Mouse (Mus musculus) neural tube, embryonic 14.5 days (tissue): ENCODE measurements around the gene Sinhcaf. TPM values are rescaled to one million over a fixed set of nuclear protein-coding genes. Genes with fewer than 3 reads are reported as not detected.
"Not testable (repeated sequence)": the region's sequence is repeated elsewhere in the genome, so short reads cannot be mapped to it uniquely, and the experiment has no call there.

Experiments used
- ATAC-seq: fragments of 200-750 bp; cut with Nextera tagmentation; 2 replicates; pipeline ENCODE4 v1.8.0; 2017; ENCODE audit warnings: low read depth, mild to moderate bottlenecking, moderate TSS enrichment, moderate library complexity
- H3K27ac ChIP-seq: fragments of 300-500 bp; sonication (generic); 2 replicates; pipeline ENCODE4 v1.5.1; 2014; ENCODE audit warnings: low read depth, mild to moderate bottlenecking, control low read depth, low read length, moderate library complexity, mixed read lengths
- H3K27me3 ChIP-seq: fragments of 300-500 bp; sonication (generic); 2 replicates; pipeline ENCODE4 v1.6.1; 2014; ENCODE audit warnings: low read length; ENCODE audit not compliant: control insufficient read depth, insufficient read depth
- H3K36me3 ChIP-seq: fragments of 300-500 bp; sonication (generic); 2 replicates; pipeline ENCODE4 v1.6.1; 2014; ENCODE audit warnings: low read length, mixed read lengths; ENCODE audit not compliant: control insufficient read depth, insufficient read depth
- H3K4me1 ChIP-seq: fragments of 300-500 bp; sonication (generic); 2 replicates; pipeline ENCODE4 v1.6.1; 2014; ENCODE audit warnings: low read length; ENCODE audit not compliant: control insufficient read depth, insufficient read depth
- H3K4me2 ChIP-seq: fragments of 300-500 bp; sonication (generic); 2 replicates; pipeline ENCODE4 v1.6.1; 2014; ENCODE audit warnings: mild to moderate bottlenecking, low read depth, low read length, control low read depth
- H3K4me3 ChIP-seq: fragments of 300-500 bp; sonication (generic); 2 replicates; pipeline ENCODE4 v1.5.1; 2014; ENCODE audit warnings: low read depth, low read length, control low read depth, mixed read lengths
- H3K9ac ChIP-seq: fragments of 300-500 bp; sonication (generic); replicated peaks from 2 replicates; pipeline ENCODE4 v1.6.1; 2014; ENCODE audit warnings: low read depth, mild to moderate bottlenecking, control low read depth, low read length, mixed read lengths
- H3K9me3 ChIP-seq: fragments of 300-500 bp; sonication (generic); 2 replicates; pipeline ENCODE4 v1.6.1; 2016; ENCODE audit warnings: low read length; ENCODE audit not compliant: control insufficient read depth
- WGBS: fragments of 180-500 bp; shearing (Covaris S2); extraction: QIAGEN DNeasy Blood & Tissue Kit; methylation state at CpG from one replicate; pipeline ENCODE4 v1.1.7; 2014; 5-methylcytosine and 5-hydroxymethylcytosine counted together
- polyA plus RNA-seq: library from polyadenylated mRNA; unstranded; fragments of >200 nt; fragmentation: Nextera tagmentation; extraction: Ambion mirVana; gene quantifications from 2 replicates; pipeline ENCODE4 v1.2.1, GENCODE M21; 2014

The Sinhcaf gene
- polyA plus RNA-seq = 35.5 and 56.0 TPM in 2 replicates

- H3K4me2 ChIP-seq = peak within 1 kb of the TSS; percentile 76
- under 1% methylated on average over 35 of the region's 47 CpGs for WGBS
- peak within 1 kb of the TSS; percentile 76 for H3K27ac ChIP-seq
- peak within 1 kb of the TSS; percentile 90 for H3K4me3 ChIP-seq
- no peaks in the 10 kb centered on the region for H3K36me3 ChIP-seq
- peak within 1 kb of the TSS; percentile 78 for H3K9ac ChIP-seq
- no peaks in the 10 kb centered on the region for H3K9me3 ChIP-seq
- peaks cover 9% of the 10 kb centered on the region; the same call in 1 of the 2 replicates for H3K4me1 ChIP-seq
- ATAC-seq = peak; percentile 82
- no peaks in the 10 kb centered on the region for H3K27me3 ChIP-seq
Measured at GRCm38 (mm10) chr6:148946409-148946742, at the start of gene Sinhcaf. TSS of gene Sinhcaf (minus strand) at chr6:148946467.

- Histone ChIP-seq H3K27ac (no peak overlapping the region), H3K4me3 (no peak overlapping the region), H3K36me3 (peaks cover 22% of the 10 kb centered on the region), H3K4me1 (no peaks in the 10 kb centered on the region), H3K4me2 (no peak overlapping the region), H3K27me3 (no peaks in the 10 kb centered on the region), H3K9ac (no peak overlapping the region), H3K9me3 (no peaks in the 10 kb centered on the region)
- ATAC-seq = peak; percentile 51; the same call in 1 of the 2 replicates
- 39% methylated on average over 5 of the region's 5 CpGs for WGBS
Measured at GRCm38 (mm10) chr6:148994327-148994999, 48.2 kb upstream of the Sinhcaf start.

- H3K9ac ChIP-seq = no peak overlapping the region
- H3K27me3 ChIP-seq = no peaks in the 10 kb centered on the region
- peak; percentile 60; the same call in 1 of the 2 replicates for ATAC-seq
- WGBS = 16% methylated on average over 9 of the region's 9 CpGs
- H3K27ac ChIP-seq = no peak overlapping the region
- no peaks in the 10 kb centered on the region for H3K4me1 ChIP-seq
- no peaks in the 10 kb centered on the region for H3K9me3 ChIP-seq
- no peak overlapping the region for H3K4me3 ChIP-seq
- peaks cover 17% of the 10 kb centered on the region for H3K36me3 ChIP-seq
- H3K4me2 ChIP-seq = no peak overlapping the region
Measured at GRCm38 (mm10) chr6:148993117-148994077, 47.1 kb upstream of the Sinhcaf start.

GRCm38 (mm10) chr6:148992373-148993116 lies 46.3 kb upstream of the Sinhcaf start:
- Histone ChIP-seq H3K27me3 (no peaks in the 10 kb centered on the region), H3K27ac (no peak overlapping the region), H3K9me3 (no peaks in the 10 kb centered on the region), H3K4me1 (no peaks in the 10 kb centered on the region), H3K4me2 (no peak overlapping the region), H3K9ac (no peak overlapping the region), H3K4me3 (no peak overlapping the region), H3K36me3 (peaks cover 9% of the 10 kb centered on the region; the same call in 1 of the 2 replicates)
- ATAC-seq = no peak
- WGBS = 24% methylated on average over 4 of the region's 4 CpGs

GRCm38 (mm10) chr6:148991660-148992372 lies 45.5 kb upstream of the Sinhcaf start:
- no peak for ATAC-seq
- Histone ChIP-seq H3K4me3 (no peak overlapping the region), H3K4me2 (no peak overlapping the region), H3K27ac (no peak overlapping the region), H3K27me3 (no peaks in the 10 kb centered on the region), H3K4me1 (no peaks in the 10 kb centered on the region), H3K9ac (no peak overlapping the region), H3K36me3 (peaks cover 2% of the 10 kb centered on the region; the same call in 1 of the 2 replicates), H3K9me3 (no peaks in the 10 kb centered on the region)
- WGBS = 29% methylated on average over 6 of the region's 6 CpGs

- not testable (repeated sequence) for H3K27ac ChIP-seq, H3K9ac ChIP-seq, H3K9me3 ChIP-seq, H3K4me1 ChIP-seq, H3K4me3 ChIP-seq, H3K27me3 ChIP-seq, H3K36me3 ChIP-seq, ATAC-seq, H3K4me2 ChIP-seq
- 96% methylated on average over 1 of the region's 3 CpGs for WGBS
Measured at GRCm38 (mm10) chr6:148989792-148990491, 43.7 kb upstream of the Sinhcaf start.

GRCm38 (mm10) chr6:148986003-148986402 lies 39.7 kb upstream of the Sinhcaf start:
- H3K27ac ChIP-seq = no peak overlapping the region
- H3K4me1 ChIP-seq = no peaks in the 10 kb centered on the region
- no peaks in the 10 kb centered on the region for H3K27me3 ChIP-seq
- no peak overlapping the region for H3K9ac ChIP-seq
- no peak overlapping the region for H3K4me2 ChIP-seq
- ATAC-seq = no peak
- no peaks in the 10 kb centered on the region for H3K9me3 ChIP-seq
- no peaks in the 10 kb centered on the region for H3K36me3 ChIP-seq
- 88% methylated on average over 4 of the region's 4 CpGs for WGBS
- no peak overlapping the region for H3K4me3 ChIP-seq

- H3K4me3 ChIP-seq = no peak overlapping the region
- no peaks in the 10 kb centered on the region for H3K27me3 ChIP-seq
- no peak overlapping the region for H3K27ac ChIP-seq
- 81% methylated on average over 2 of the region's 3 CpGs for WGBS
- H3K4me1 ChIP-seq = no peaks in the 10 kb centered on the region
- H3K4me2 ChIP-seq = no peak overlapping the region
- H3K36me3 ChIP-seq = no peaks in the 10 kb centered on the region
- H3K9me3 ChIP-seq = no peaks in the 10 kb centered on the region
- H3K9ac ChIP-seq = no peak overlapping the region
- no peak for ATAC-seq
Measured at GRCm38 (mm10) chr6:148980495-148980894, 34.2 kb upstream of the Sinhcaf start.
